Mouse (Mus musculus): ENCODE results near the gene Dusp5. TPM values are rescaled to one million over a fixed set of nuclear protein-coding genes. Genes with fewer than 3 reads are reported as not detected.
"Not testable (repeated sequence)": the region's sequence is repeated elsewhere in the genome, so short reads cannot be mapped to it uniquely, and the experiment has no call there.

The Dusp5 gene
- polyA plus RNA-seq, 1 experiment from 2014 or later = 11.1 TPM

- peaks cover 20% of the 10 kb centered on the region for H3K9me3 ChIP-seq (replicated peaks)
- H3K4me1 ChIP-seq; ATAC-seq (replicated peaks; ENCODE audit: low FRiP score); H3K27ac ChIP-seq; H3K9ac ChIP-seq; H3K4me2 ChIP-seq; H3K27me3 ChIP-seq; H3K36me3 ChIP-seq; H3K4me3 ChIP-seq (replicated peaks): not testable (repeated sequence)
- 92% methylated on average over 3 of the region's 3 CpGs for WGBS
These were observed 58.8 kb downstream of the Dusp5 start for GRCm38 (mm10) chr19:53587686-53588085.

GRCm38 (mm10) chr19:53588968-53589367 is 60.1 kb downstream of the Dusp5 start, which contains the start of gene Nutf2-ps1:
Nutf2-ps1 (minus strand) TSS chr19:53589068.
- H3K9me3 ChIP-seq (replicated peaks) = peaks cover 16% of the 10 kb centered on the region
- not testable (repeated sequence) for H3K36me3 ChIP-seq; ATAC-seq (replicated peaks; ENCODE audit: low FRiP score); H3K27me3 ChIP-seq; H3K4me1 ChIP-seq; H3K4me2 ChIP-seq; H3K27ac ChIP-seq; H3K4me3 ChIP-seq (replicated peaks); H3K9ac ChIP-seq
- WGBS = 95% methylated on average over 7 of the region's 7 CpGs

Other genes starting within 250 kb of the Dusp5 start
- 37.3 and 40.2 TPM in 2 replicates for gene Mxi1, start 218.6 kb upstream of the Dusp5 start, polyA plus RNA-seq (2015; fragmentation: Nextera tagmentation; extraction: Ambion mirVana)
- gene Gm10197, start 157.3 kb upstream of the Dusp5 start, polyA plus RNA-seq (2015; fragmentation: Nextera tagmentation; extraction: Ambion mirVana) = not detected in 2 replicates
- gene Smndc1, start 138.5 kb upstream of the Dusp5 start, polyA plus RNA-seq (2015; fragmentation: Nextera tagmentation; extraction: Ambion mirVana) = 40.6 and 45.1 TPM in 2 replicates
- gene Nutf2-ps1, start 60.0 kb downstream of the Dusp5 start, polyA plus RNA-seq (2015; fragmentation: Nextera tagmentation; extraction: Ambion mirVana) = 381 and 430 TPM in 2 replicates
- gene Smc3, start 71.3 kb downstream of the Dusp5 start, polyA plus RNA-seq (2015; fragmentation: Nextera tagmentation; extraction: Ambion mirVana) = 74.7 and 75.6 TPM in 2 replicates
- 2.9 and 3.0 TPM in 2 replicates for gene Rbm20, start 148.2 kb downstream of the Dusp5 start, polyA plus RNA-seq (2015; fragmentation: Nextera tagmentation; extraction: Ambion mirVana)